Mouse (Mus musculus) thymus, postnatal 0 days (tissue): ENCODE measurements around the gene Olfr461. TPM values are rescaled to one million over a fixed set of nuclear protein-coding genes. Genes with fewer than 3 reads are reported as not detected.
"Not testable (repeated sequence)": the region's sequence is repeated elsewhere in the genome, so short reads cannot be mapped to it uniquely, and the experiment has no call there.

Source experiments
- DNase-seq: peaks from one replicate; pipeline ENCODE4 v3.0.0-alpha.2; 2015; ENCODE audit warnings: low spot score
- polyA plus RNA-seq: library from polyadenylated mRNA; unstranded; fragments of >200 nt; fragmentation: Nextera tagmentation; extraction: Ambion mirVana; gene quantifications from 2 replicates; pipeline ENCODE4 v1.2.1, GENCODE M21; 2015

The Olfr461 gene
- polyA plus RNA-seq = 0.22 TPM in 1 of 2 replicates, not detected in the other

DNA sequence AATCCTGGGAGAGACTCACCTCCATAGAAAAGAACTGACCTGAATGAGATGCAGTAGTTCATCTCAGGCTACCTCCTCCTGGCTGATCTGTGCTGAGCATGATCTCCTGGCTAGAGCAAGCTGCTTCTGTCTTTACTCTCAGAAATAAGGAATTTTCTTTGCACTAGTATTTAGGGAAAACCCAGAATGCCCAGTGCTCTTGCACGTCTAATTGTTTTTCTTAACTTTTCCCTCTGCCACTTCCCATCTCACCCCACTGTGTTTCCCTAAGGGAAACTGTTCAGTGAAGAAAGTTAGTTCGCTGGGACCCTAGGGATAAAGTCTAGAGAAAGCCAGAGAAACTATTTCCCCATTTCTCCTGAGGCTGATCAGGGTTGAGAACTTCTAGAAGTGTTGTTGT, at the start of gene Olfr461:
TSS of gene Olfr461 (minus strand) at position 101 of the 400 bp plus-strand sequence.
- DNase-seq = no peak

DNA sequence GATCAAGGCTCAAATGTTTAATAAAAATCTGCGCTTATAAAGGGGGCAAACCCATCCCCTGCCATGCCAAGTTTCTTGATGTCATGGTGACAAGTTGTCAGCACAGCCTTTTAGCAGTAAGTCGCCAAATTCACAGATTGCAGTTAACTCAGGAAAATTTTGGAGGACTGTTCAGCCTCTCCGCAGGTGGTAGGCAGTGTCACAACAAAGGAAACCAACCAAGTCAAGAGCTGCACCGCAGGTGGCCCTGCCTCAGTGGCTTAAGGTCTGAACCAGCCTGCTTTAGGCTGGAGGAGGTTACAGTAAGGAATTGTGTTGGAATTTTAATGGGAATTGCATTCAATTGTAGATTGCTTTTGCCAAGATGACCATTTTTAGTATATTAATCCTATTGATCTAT, 43.7 kb upstream of the Olfr461 start:
- DNase-seq = not testable (repeated sequence)

DNA sequence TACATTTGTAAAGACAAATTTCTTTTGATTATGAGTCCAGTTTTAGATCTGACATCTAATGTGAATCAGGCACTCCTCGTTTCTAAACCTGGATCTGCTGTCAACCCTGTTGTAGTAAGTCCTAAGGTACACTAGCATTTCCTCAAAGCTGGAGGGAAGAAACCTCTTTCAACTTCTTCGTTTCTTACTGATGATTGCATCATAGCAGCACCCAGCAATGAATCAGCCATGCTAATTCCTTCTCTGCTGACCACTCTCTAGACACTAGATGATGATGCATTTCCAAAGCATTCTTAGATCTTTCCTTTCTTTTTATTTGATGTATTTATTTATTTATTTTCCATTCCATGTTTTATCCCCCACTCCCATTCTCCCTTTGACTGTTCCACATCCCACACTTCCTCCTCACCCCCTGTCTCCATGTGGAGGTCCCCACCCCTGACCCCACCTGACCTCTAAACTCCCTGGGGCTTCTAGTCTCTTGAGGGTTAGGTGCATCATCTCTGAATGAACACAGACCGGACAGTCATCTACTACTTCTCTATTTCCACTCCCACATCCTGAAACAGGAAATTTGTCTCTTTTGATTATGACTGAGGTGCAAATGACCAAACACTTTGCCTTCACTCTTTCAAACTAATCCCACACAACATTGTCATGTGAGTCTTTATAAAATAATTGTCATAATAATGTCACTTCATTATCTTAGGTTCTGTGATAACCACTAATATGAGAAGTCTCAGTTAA, 40.1 kb upstream of the Olfr461 start:
- DNase-seq = no peak

- no peak for DNase-seq
These were observed 33.5 kb upstream of the Olfr461 start for GRCm38 (mm10) chr6:40588346-40588745.

DNA sequence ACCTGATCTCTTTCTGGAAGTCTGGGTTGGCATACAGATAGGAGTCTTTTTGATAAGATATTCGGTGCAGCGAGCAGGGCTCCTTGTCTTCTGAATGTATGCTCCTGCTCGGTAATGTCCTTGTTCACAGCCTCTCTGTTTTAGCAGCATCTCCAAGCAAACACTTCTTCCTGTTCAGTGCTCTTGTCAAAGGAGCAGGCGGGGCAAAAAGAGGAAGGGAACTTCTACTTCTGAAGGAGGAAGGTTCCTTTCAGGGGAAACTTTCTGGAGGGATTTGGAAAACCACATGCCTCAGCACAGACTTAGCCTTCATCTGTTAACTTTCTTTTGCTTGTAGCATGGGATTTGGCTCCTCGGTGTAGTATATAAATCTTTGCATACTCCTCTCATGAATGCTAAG, 30.8 kb upstream of the Olfr461 start, which contains the start of gene Clec5a:
TSS of gene Clec5a (minus strand) at position 177 of the 400 bp plus-strand sequence.
- no peak for DNase-seq

- no peak for DNase-seq
These were observed 29.5 kb upstream of the Olfr461 start for GRCm38 (mm10) chr6:40584336-40584735.

- no peak for DNase-seq
These were observed 21.5 kb upstream of the Olfr461 start for GRCm38 (mm10) chr6:40576305-40576704.

DNA sequence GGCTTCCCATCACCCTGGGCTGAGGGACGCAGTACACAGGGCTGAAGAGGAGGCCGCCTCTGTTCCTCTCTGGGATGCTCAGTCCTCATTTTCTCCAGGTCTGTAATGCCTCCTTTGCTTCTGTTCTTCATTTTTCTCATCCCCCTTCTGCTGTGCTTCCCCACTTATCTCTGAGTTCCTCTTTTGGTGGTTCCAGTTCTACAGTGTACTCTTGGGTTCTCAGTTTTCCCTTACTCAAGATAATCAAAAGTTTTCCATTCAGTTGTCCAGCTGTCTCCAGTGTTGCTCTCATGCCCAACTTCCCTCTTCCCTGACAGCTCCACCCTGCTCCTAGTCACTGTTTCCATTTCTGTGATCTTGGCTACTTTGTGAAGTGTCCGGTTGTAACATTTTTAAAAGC, 18.8 kb upstream of the Olfr461 start:
- DNase-seq = no peak

- no peak for DNase-seq
These were observed 14.3 kb upstream of the Olfr461 start, which contains the start of gene Olfr460 for GRCm38 (mm10) chr6:40569187-40569586. TSS of gene Olfr460 (plus strand) at chr6:40569487.

DNA sequence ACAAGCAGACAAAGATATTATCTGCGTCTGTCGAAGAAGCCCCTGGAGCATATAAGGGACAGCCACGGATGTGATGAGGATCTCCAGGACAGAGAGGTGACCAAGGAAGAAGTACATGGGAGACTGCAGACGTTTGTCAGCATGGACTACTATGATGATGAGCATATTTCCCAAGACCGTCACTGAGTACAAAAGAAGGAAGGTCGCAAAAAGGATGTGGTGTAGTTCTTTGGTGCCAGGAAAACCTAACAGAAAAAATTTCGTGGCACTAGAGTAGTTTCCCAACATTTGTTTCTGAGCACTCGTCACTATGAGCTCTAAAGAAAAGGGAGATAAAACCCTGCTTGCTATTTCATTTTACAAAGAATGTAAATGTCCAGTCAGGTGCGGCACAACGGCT, 10.2 kb downstream of the Olfr461 start:
- no peak for DNase-seq

- no peak for DNase-seq
These were observed 35.4 kb downstream of the Olfr461 start, which contains the start of gene Prss37 for GRCm38 (mm10) chr6:40519408-40519807. TSS of gene Prss37 (minus strand) at chr6:40519508.

DNA sequence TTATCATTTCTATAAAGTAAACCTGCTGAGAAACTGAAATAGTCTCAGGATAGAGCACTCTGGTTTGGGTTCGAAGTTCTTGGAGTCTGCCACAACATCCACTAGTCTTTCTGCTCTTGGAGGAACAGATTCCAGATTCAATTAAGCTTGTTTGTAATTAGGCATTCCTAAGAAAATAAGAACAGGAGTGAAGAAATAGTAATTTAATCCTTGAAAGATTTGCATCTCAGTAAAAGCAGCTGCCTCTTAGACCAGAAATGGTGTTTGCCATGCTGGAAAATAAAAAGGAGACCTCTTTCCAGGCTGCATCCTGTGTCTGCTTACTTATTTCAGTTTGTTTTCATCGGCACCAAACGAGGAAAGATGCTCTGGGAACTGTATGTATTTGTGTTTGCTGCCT, 61.6 kb downstream of the Olfr461 start, which contains the start of gene Tas2r108:
TSS of gene Tas2r108 (plus strand) at position 301 of the 400 bp plus-strand sequence.
- no peak for DNase-seq

Other genes with a start within 250 kb of the Olfr461 start
- gene Agk, start 229.9 kb downstream of the Olfr461 start, polyA plus RNA-seq = 41.5 and 45.2 TPM in 2 replicates
- 16.0 and 17.6 TPM in 2 replicates for gene E330009J07Rik, start 118.9 kb downstream of the Olfr461 start, polyA plus RNA-seq
- gene Wee2, start 116.0 kb downstream of the Olfr461 start, polyA plus RNA-seq = 0.31 and 0.35 TPM in 2 replicates
- 190 and 207 TPM in 2 replicates for gene Ssbp1, start 83.7 kb downstream of the Olfr461 start, polyA plus RNA-seq
- gene Tas2r137, start 63.8 kb downstream of the Olfr461 start, polyA plus RNA-seq = not detected in 2 replicates
- gene Tas2r108, start 61.5 kb downstream of the Olfr461 start, polyA plus RNA-seq = 0.13 and 0.17 TPM in 2 replicates
- 0.15 TPM in 1 of 2 replicates, not detected in the other for gene Prss37, start 35.5 kb downstream of the Olfr461 start, polyA plus RNA-seq
- gene Olfr460, start 14.4 kb upstream of the Olfr461 start, polyA plus RNA-seq = not detected in 2 replicates
- 1.1 and 1.2 TPM in 2 replicates for gene Clec5a, start 30.8 kb upstream of the Olfr461 start, polyA plus RNA-seq
- 0.13 TPM in 1 of 2 replicates, not detected in the other for gene Tas2r138, start 58.3 kb upstream of the Olfr461 start, polyA plus RNA-seq
- gene Mgam, start 73.8 kb upstream of the Olfr461 start, polyA plus RNA-seq = 1.1 and 1.2 TPM in 2 replicates